Mouse (Mus musculus) cerebellum, postnatal 14 days (tissue): Measurements from ENCODE around the gene Retreg3.
A peak's percentile ranks its signal among the peaks of the same experiment; 100 is the strongest.

ENCODE experiments used
- DNase-seq, 2 experiments: peaks; one replicate each; pipeline ENCODE4 v3.0.0; 2021; ENCODE audit warnings: mixed read lengths in 2 of 2

Gene Retreg3

GRCm38 (mm10) chr11:101051051-101051493, 68.6 kb downstream of the Retreg3 start:
- DNase-seq = peak; percentile 60 to 70

DNA sequence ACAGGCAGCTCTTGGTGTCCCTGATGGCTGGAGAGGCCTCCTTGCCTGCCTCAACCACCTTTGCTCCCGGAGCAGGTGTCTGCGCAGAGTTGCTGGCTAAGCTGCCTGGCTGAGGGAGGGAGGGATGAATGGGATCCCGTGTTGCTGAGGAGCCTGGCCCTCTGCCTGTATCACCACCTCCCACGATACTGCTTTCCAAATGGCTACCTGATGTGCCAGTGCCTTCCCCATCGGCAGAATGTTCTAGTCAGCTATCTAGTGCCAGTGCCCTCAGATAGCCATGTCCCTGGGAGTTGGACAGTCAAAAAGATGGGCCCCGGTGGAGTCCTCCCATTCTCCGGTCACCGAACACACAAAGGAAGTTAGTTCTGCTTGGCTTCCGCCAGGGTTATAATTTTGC, 69.3 kb downstream of the Retreg3 start:
- peak; percentile 75 to 78 for DNase-seq

- DNase-seq = no peak
Measured at GRCm38 (mm10) chr11:101047502-101047901, 72.2 kb downstream of the Retreg3 start.

GRCm38 (mm10) chr11:101046440-101046839, 73.3 kb downstream of the Retreg3 start:
- no peak for DNase-seq
